Comparison of ENCODE assay signal across 10 mouse cellular contexts in the genomic region with DNA sequence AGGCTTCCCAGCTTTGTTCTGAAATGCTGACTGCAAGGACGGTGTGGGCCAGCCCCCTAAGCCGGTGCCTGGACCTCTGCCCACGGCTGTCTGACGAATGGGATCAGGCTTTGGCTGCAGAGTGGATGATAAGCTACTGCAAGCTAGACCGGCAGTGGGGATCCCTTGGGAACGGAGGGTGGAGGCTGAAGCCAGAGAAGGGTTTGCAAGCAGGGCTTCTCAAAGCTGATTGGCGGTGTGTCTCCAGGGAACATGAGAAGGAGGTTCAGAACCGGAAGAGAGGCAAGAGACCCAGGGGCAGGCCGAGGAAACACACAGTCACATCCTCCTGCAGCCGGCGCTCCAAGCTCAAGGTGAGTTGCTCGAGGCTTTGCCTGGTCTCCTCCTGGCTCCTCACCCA. TPM values are rescaled to one million over a fixed set of nuclear protein-coding genes. Genes with fewer than 3 reads are reported as not detected.
A peak's percentile ranks its signal among the peaks of the same experiment; 100 is the strongest.
DNase-seq lines count a peak whose midpoint lies in the region; ATAC-seq lines count a peak whose summit lies in the region.
"Had no signal": no experiment of that assay in that cellular context is flagged by ENCODE, and none has a peak within 500 bp of the region (broad histone marks: within the 10 kb centered on the region; RNA-seq: fewer than 3 reads in every experiment).

No protein-coding gene starts in this region.

- H3K4me2 ChIP-seq in heart, embryonic 14.5 days (ENCODE audit: low read length), result peak overlapping the region; percentile 29
- peak overlapping the region; percentile 96 for H3K4me2 ChIP-seq in limb, embryonic 12.5 days

- peaks cover 4% of the 10 kb centered on the region for H3K27me3 ChIP-seq in heart, embryonic 14.5 days (ENCODE audit: control insufficient read depth, insufficient read depth, low read length)
- no peaks in the 10 kb centered on the region; the same call in 1 of the 2 replicates for H3K27me3 ChIP-seq in limb, embryonic 12.5 days

- 34% methylated on average over 12 of the region's 12 CpGs for WGBS in heart, embryonic 14.5 days
- 74% methylated on average over 12 of the region's 12 CpGs for WGBS in limb, embryonic 12.5 days

- no peaks in the 10 kb centered on the region for H3K9me3 ChIP-seq in heart, embryonic 14.5 days (ENCODE audit: control insufficient read depth, low read length)
- no peaks in the 10 kb centered on the region for H3K9me3 ChIP-seq in limb, embryonic 12.5 days

- H3K27ac ChIP-seq in heart, embryonic 14.5 days (replicated peaks in 1 of 2; ENCODE audit: control insufficient read depth in 1 of 2, insufficient read depth in 1 of 2, low read depth in 2 of 2, low read length in 2 of 2), result no peak overlapping the region; a peak in 1 of 4 replicates
- H3K27ac ChIP-seq in limb, embryonic 12.5 days, result 0 out of 2 replicates have a peak overlapping the region, but pooled peaks have one; percentile 2

- H3K4me3 ChIP-seq in heart, embryonic 14.5 days (ENCODE audit: control insufficient read depth in 1 of 2, insufficient read depth in 1 of 2, low read depth in 1 of 2, low read length in 2 of 2), result no peak overlapping the region
- H3K4me3 ChIP-seq in limb, embryonic 12.5 days (replicated peaks), result 0 out of 2 replicates have a peak overlapping the region, but pooled peaks have one; percentile 13

- H3K36me3 ChIP-seq in heart, embryonic 14.5 days (ENCODE audit: control insufficient read depth, insufficient read depth, low read length), result peaks cover 44% of the 10 kb centered on the region
- H3K36me3 ChIP-seq in limb, embryonic 12.5 days, result peaks cover 72% of the 10 kb centered on the region

- DNase-seq in cerebellum, postnatal 10 days, result peak; percentile 66 to 75
- no peak for DNase-seq in cerebellum, adult 11-12 months
- DNase-seq in NIH3T3 (ENCODE audit: low read depth), result peak; percentile 83
- DNase-seq in natural killer cell, adult 2 months (ENCODE audit: low spot score in 2 of 2), result no peak
- no peak for DNase-seq in layer of hippocampus, adult 11-12 months (ENCODE audit: low spot score)

- H3K9ac ChIP-seq in heart, embryonic 14.5 days (ENCODE audit: low read length), result peak overlapping the region; percentile 36; the same call in 1 of the 2 replicates
- H3K9ac ChIP-seq in limb, embryonic 12.5 days (replicated peaks), result 0 out of 2 replicates have a peak overlapping the region, but pooled peaks have one; percentile 14

- peaks cover 34% of the 10 kb centered on the region in 2 experiments for H3K4me1 ChIP-seq in heart, embryonic 14.5 days (ENCODE audit: control insufficient read depth in 2 of 2, insufficient read depth in 2 of 2, low read length in 2 of 2)
- H3K4me1 ChIP-seq in limb, embryonic 12.5 days (replicated peaks), result peaks cover 46% of the 10 kb centered on the region

- ATAC-seq in heart, embryonic 14.5 days (ENCODE audit: insufficient number of reproducible peaks, insufficient read depth, low FRiP score, low read depth), result no peak
- no peak for ATAC-seq in limb, embryonic 12.5 days (ENCODE audit: insufficient number of reproducible peaks, insufficient read depth, low FRiP score, low TSS enrichment, low read depth)
- ATAC-seq in activated CD4-positive, CD25-positive, alpha-beta regulatory T cell, adult 4 months, result no peak

RNA-seq across cellular contexts. Expression of a gene that starts 3.4 kb away (rescaled TPM):
- 9.8 and 11.9 TPM in 2 replicates for polyA plus RNA-seq in heart, embryonic 14.5 days (2014; fragmentation: Nextera tagmentation; extraction: Ambion mirVana)
- polyA plus RNA-seq in limb, embryonic 12.5 days (2016; fragmentation: Nextera tagmentation; extraction: Ambion mirVana), result 121 and 122 TPM in 2 replicates
- polyA plus RNA-seq in activated CD4-positive, CD25-positive, alpha-beta regulatory T cell, adult 4 months (2017; shearing (Covaris generic)), result 1 to 10 TPM; 1.1 to 1.4 TPM

RNA-seq across cellular contexts. Expression of a gene that starts 14.6 kb away (rescaled TPM):
- polyA plus RNA-seq in heart, embryonic 14.5 days (2014; fragmentation: Nextera tagmentation; extraction: Ambion mirVana), result 9.3 and 9.6 TPM in 2 replicates
- polyA plus RNA-seq in limb, embryonic 12.5 days (2016; fragmentation: Nextera tagmentation; extraction: Ambion mirVana), result 11.8 and 13.0 TPM in 2 replicates
- polyA plus RNA-seq in activated CD4-positive, CD25-positive, alpha-beta regulatory T cell, adult 4 months (2017; shearing (Covaris generic)), result 1 to 10 TPM; 5.3 to 7.5 TPM

RNA-seq across cellular contexts. Expression of a gene that starts 38.2 kb away (rescaled TPM):
- not detected in 2 replicates for polyA plus RNA-seq in heart, embryonic 14.5 days (2014; fragmentation: Nextera tagmentation; extraction: Ambion mirVana)
- not detected in 2 replicates for polyA plus RNA-seq in limb, embryonic 12.5 days (2016; fragmentation: Nextera tagmentation; extraction: Ambion mirVana)
- not detected for polyA plus RNA-seq in activated CD4-positive, CD25-positive, alpha-beta regulatory T cell, adult 4 months (2017; shearing (Covaris generic))
- polyA plus RNA-seq: C2C12; spleen, adult 2 months had no signal

RNA-seq across cellular contexts. Expression of a gene that starts 59.8 kb away (rescaled TPM):
- polyA plus RNA-seq in heart, embryonic 14.5 days (2014; fragmentation: Nextera tagmentation; extraction: Ambion mirVana), result 6.5 and 9.2 TPM in 2 replicates
- 9.8 and 12.5 TPM in 2 replicates for polyA plus RNA-seq in limb, embryonic 12.5 days (2016; fragmentation: Nextera tagmentation; extraction: Ambion mirVana)
- 1 to 10 TPM; 2.0 to 2.4 TPM for polyA plus RNA-seq in activated CD4-positive, CD25-positive, alpha-beta regulatory T cell, adult 4 months (2017; shearing (Covaris generic))

Comparison
In these comparisons a context has a peak if more than half of its experiments do, and no peak if none do; other contexts are left out.
1. DNase-seq: peak in cerebellum, postnatal 10 days (2 of 2) and NIH3T3 (single experiment); none in cerebellum, adult 11-12 months (single experiment), natural killer cell, adult 2 months (0 of 2) and layer of hippocampus, adult 11-12 months (single experiment).